Mouse (Mus musculus): Measurements from ENCODE around the gene Arpc5l. TPM values are rescaled to one million over a fixed set of nuclear protein-coding genes. Genes with fewer than 3 reads are reported as not detected.

Arpc5l gene
- polyA plus RNA-seq, 1 experiment from 2014 or later, result 78.9 TPM

Other genes starting within 250 kb of the Arpc5l start
- gene Nr6a1, start 77.7 kb upstream of the Arpc5l start, polyA plus RNA-seq (2015; fragmentation: Nextera tagmentation; extraction: Ambion mirVana), result 0.39 and 0.68 TPM in 2 replicates
- gene Olfml2a, start 73.4 kb upstream of the Arpc5l start, polyA plus RNA-seq (2015; fragmentation: Nextera tagmentation; extraction: Ambion mirVana), result 7.2 and 11.5 TPM in 2 replicates
- gene Wdr38, start 7.9 kb upstream of the Arpc5l start, polyA plus RNA-seq (2015; fragmentation: Nextera tagmentation; extraction: Ambion mirVana), result 0.99 and 1.1 TPM in 2 replicates
- gene Rpl35, start 276 bp downstream of the Arpc5l start, polyA plus RNA-seq (2015; fragmentation: Nextera tagmentation; extraction: Ambion mirVana), result 474 and 613 TPM in 2 replicates
- 19.0 and 23.2 TPM in 2 replicates for gene Golga1, start 60.2 kb downstream of the Arpc5l start, polyA plus RNA-seq (2015; fragmentation: Nextera tagmentation; extraction: Ambion mirVana)
- gene Scai, start 185.4 kb downstream of the Arpc5l start, polyA plus RNA-seq (2015; fragmentation: Nextera tagmentation; extraction: Ambion mirVana), result 5.3 and 6.5 TPM in 2 replicates
- 46.4 and 48.8 TPM in 2 replicates for gene Ppp6c, start 221.1 kb downstream of the Arpc5l start, polyA plus RNA-seq (2015; fragmentation: Nextera tagmentation; extraction: Ambion mirVana)